Mouse (Mus musculus): ENCODE data around the gene Slc35a3. TPM values are rescaled to one million over a fixed set of nuclear protein-coding genes. Genes with fewer than 3 reads are reported as not detected.
A peak's percentile ranks its signal among the peaks of the same experiment; 100 is the strongest.
"Not testable (repeated sequence)": the region's sequence is repeated elsewhere in the genome, so short reads cannot be mapped to it uniquely, and the experiment has no call there.

Gene Slc35a3
- 10.5 and 11.5 TPM in 2 replicates for polyA plus RNA-seq (2012; rRNA removed)

DNA sequence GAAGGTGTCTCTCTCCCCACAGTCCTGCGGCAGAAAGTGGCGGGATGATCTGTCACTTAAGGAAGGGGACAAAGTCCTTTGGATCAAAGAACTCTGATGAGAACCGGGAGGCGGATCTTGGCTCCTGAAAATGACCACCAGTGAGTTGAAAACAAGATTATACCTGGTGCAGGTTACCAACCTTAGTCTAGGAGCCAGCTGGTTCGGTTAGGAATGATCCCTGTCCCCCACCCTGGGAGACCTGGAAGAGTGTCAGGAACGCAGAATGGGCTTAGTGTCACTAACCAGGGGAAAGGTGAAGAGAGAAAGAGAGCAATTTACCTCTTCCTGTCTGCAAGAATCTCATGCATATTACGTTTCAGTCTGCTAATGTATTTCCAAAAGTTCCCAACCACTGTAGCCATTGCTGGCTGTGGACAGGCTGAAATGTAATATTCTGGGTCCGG is at the start of gene Slc35a3:
Gene Slc35a3 (minus strand): TSS at position 396 of the 446 bp plus-strand sequence.
- no peak for DNase-seq (ENCODE audit: low read depth)

DNA sequence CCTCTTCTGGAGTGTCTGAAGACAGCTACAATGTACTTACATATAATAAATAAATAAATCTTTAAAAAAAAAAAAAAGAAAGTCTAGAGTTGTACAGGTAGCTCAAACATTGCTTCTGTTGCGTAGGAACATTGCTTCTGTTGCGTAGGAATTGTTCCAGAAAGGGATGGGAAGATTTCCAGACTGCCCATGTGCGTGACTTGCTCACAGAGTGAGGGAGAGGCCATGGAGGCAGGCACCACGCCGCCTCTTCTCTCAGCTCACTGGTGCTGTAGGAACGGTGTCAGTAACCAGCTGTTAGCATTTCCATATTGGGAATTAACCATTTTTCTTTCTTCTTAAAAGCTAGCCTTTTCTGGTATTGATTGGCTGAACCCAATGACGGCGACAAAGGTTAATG is 40.2 kb upstream of the Slc35a3 start:
- no peak for DNase-seq (ENCODE audit: low read depth)

DNA sequence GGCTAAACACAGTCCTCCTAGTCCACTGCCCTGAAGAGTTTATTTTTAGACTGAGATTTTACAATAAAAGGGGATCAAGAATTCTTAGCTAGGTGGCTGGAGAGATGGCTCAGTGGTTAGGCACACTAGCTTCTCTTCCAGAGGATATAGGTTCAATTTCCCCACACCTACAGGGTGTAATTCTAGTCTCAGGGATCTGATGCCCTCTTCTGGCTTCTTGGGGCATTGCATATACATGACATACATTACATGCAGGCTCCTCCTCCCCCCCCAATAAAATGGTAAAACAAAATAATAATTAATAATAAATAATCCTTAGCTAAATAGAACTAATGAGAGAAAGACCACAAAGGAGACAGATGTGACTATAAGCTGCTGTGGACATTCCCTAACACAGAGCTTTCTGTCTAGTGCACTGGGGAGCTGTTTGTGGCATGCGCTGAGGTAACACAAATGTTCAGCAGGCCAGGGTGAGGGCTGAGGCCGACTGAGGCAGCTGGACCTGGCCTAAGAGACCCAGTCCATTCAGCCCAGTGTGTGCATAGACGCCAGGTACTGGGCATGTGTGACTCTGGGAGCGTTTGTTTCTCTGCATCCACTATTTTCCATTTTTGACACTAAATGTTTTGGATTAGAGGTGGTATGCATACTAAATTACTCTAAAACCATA is 38.7 kb upstream of the Slc35a3 start:
- no peak for DNase-seq (ENCODE audit: low read depth)

DNA sequence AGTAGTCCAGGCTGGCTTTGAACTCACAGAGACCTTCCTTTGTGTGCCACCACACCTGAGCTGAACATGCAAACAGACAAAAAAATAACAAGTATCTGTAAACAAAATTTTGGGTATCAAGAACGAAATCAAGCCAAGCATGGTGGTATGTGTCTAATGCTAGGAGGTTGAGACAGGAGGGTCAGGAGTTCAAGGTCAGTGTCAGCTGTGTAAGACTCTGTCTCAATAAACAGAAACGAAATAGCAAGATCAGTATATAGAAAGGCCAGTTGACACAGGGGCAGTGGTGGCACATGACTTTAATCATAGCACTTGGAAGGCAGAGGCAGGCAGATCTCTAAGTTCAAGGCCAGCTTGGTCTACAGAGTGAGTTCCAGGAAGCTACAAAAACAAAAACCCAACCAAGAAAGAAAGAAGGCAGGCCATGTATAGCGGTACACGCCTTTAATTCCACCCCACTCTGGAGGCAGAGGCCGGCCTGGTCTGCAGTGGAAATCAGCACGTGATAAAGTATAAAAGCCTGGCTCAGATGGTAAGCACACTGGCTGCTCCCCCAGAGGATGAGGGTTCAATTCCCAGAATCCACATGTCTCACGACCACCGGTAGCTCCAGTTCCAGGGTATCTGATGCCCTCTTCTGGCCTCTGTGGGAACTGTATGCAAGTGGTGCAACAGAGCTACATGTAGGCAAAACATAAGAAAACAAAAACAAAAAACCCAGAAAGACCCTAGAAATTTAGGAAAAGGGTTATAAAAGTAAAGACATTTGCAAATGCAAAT is 36.0 kb upstream of the Slc35a3 start:
- no peak for DNase-seq (ENCODE audit: low read depth)

DNA sequence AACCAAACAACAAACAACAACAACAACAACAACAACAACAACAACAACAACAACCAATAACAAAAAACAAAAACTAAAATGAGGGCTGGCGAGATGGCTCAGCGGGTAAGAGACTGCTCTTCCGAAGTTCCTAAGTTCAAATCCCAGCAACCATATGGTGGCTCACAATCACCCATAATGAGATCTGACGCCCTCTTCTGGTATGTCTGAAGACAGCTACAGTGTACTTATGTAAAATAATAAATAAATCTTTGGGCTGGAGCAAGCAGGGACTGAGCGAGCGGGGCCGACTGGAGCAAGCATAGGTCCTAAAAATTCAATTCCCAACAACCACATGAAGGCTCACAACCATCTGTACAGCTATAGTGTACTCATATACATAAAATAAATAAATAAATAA is 35.0 kb upstream of the Slc35a3 start:
- not testable (repeated sequence) for DNase-seq (ENCODE audit: low read depth)

DNA sequence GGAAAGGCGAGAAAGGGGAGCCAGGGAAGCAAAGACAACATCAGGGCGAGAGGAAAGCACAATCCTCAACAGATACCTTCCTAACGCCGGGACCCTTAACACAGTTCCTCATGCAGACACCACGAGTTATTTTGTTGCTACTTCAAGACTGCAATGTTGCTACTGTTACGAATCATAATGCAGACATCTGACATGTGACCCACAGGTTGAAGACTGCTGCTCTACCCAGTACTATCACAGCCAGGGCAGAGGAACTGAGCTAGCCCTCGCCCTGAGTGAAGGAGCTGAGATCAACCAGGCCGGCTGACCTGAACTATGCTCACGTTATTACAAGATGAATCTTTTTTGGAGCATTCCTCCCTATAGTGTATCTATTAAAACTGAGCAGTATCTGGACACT is 28.3 kb upstream of the Slc35a3 start:
- no peak for DNase-seq (ENCODE audit: low read depth)

DNA sequence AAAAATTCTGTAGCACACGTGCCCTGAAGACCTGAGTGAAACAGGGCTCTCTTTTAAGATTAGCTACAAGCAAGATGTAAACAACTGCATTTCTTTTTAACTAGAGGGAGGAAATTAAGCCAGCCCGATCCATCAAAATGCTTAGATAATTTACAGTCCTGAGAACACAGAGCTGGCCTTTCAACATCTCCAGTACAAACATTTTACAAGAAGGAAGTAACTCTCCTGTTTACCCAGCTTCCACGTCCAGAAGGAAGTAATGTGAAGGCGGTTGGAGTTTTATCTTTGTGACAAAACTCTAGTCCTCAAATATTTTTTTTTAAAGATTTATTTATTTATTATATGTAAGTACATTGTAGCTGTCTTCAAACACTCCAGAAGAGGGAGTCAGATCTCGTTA is 27.5 kb upstream of the Slc35a3 start:
- DNase-seq (ENCODE audit: low read depth) = no peak

DNA sequence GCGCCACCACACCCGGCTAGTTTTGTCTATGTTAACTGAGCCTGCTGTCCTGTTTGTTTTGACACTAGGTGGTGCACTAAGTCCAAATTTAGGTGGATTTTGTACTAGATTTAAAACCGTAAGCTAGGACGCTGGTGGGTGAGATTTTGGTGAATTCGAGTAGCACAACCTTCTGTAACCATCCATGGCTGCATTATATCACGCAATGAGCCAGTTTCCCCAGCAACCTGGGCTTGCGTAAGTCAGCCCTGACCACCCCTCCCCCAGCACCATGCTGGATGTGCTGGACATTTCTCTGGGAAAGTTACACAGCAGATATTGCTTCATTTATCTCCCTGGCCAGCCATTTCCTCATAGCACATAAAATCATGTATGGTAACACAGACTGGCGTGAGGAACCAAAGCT is 24.7 kb upstream of the Slc35a3 start:
- DNase-seq (ENCODE audit: low read depth) = peak; percentile 66

DNA sequence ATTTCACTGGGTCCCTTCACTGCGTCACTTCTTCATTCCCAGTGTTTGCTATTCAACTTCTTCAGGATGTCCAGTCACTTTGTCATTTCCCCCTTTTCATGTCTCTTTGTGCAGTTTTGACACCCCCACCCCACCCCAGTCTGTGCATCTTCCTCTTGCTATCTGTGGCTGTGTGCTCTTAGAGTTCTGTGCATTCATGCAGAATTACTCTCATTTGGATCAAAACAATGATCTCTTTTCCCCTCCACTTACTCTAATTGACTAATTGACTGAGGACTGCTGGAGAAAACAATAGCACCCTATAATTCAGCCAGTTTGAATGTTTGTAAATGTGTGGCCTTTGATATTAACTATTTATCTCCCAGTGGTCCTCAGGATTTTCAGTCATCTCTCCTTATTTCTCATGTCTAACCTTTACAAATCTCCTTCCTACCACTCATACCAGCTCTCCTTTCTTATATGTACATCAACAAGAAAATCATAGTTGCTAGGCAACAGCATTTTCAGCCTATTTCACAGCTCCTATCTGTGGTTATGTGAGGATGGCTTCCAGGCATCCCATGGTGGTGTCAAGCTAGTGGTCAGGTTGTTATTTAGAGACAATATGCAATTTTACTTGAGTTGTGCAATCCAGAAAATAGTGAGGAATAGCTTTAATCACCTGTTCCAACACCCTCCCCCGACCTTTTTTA is 17.0 kb upstream of the Slc35a3 start:
- DNase-seq (ENCODE audit: low read depth) = no peak

DNA sequence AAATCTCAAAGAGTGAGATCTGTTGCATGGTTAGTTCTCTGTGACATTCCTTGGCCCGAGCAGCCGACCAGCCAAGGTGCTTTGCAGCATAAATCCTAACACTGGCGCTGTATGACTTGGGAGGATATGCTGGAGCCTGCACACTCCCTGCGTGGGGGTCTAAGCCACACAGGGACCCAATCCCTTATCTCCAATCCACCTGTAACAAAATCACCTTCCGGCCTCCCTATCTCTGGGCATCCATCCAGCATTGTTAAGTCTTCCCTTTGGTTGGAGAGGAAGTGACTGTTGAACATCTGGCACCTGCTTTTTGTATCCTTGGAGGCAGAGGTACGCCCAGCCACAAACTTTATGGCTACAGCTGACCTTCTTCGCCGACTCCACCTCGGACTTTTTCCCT is 14.2 kb upstream of the Slc35a3 start:
- no peak for DNase-seq (ENCODE audit: low read depth)

DNA sequence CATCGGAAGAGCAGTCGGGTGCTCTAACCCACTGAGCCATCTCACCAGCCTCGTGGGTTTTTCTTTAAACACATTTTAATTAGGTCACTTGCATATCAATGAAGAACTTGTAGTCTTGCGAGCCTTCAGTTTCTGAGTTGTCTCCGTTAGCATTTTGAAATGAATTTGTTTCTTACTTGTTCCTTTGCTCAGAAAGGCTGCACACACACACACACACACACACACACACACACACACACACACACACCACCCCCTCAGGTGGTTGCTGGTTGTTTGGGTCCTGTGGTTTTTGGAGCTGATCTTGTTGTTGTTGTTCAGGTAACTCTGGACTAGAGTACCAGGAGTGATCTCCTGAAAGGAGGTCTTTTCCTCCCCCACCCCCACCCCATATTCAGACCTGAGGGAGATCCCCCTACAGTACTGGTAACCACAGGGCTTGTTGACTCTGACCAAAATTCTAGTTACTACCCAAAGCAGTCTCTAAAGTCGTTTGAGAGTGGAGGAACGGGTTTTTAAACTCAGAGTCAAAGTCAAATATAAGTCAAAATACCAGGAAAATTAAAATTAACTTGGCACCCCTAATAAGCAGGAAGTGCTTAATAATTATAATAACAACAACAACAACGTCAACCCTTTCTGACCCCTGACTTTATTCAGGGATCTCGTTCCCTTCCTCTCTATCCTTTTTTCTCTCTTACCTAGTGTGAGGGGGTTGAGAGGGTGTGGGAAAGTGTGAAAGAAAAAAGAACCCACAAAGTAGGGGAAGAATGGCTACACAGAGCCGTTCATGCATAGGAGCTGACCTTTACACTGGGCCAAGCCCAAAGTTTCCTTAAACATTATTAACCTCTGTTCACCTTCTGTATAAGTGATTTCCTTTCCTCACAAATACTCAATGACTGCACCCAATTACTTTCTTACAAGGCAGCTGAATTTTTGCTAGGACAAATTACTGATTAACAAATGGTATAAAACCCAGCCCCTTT is 11.2 kb upstream of the Slc35a3 start:
- no peak for DNase-seq (ENCODE audit: low read depth)

DNA sequence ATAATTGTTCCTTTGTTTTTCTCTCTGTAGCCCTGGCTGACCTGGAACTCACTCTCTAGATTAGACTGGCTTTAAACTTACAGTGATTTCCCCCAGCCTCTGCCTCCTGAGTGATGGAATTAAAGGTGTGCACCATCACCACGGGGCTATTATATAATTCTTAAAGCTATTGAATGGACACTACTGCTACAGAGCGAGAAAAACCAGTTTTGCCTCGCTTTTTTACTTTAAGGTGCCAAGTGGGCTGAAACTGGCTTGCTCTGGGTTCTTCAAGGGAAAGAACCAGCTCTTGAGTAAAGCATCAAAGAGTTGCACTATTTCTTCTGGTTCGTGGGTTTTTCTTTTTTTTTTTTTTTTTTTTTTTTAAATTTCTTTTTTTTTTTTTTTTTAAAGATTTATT is 10.3 kb upstream of the Slc35a3 start:
- DNase-seq (ENCODE audit: low read depth) = no peak

DNA sequence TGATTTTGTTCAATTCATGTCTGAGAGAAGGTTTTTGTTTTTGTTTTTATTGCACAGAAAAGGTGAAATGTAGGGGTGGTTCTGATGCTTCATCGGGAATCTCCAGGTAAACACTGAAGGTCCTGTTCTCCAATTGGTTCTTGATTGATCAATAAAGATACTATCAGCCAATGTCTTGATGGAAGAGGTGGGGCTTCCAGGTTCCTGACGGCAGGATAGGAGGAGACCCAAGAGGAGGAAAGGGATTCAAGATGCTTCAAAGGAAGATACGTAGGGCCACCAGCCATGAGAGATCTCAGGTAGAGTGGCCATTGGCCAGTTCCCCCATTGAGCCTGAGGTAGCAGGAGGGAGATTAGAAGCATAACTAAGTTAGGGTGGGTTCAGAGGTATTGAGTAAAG is 6.3 kb upstream of the Slc35a3 start:
- no peak for DNase-seq (ENCODE audit: low read depth)

DNA sequence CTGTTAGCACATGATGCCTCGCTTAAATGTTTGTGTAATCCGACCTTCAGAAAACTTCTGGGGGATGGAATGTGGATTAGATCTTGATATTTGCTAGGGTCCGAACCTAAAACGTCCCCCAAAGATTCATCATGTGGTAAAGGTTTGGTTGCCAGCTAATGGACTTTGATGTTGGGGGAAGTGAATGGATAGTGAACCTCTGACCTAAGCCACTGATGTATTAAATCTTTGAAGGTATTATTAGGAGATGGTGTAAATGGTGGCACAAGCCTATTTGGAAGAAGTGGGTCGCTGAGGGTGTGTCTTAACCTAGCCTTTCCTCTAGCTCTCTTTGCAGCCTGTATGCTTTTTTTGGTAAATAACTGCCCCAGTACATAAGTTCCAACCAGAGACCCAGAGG is 400 bp upstream of the Slc35a3 start:
- DNase-seq (ENCODE audit: low read depth) = no peak

DNA sequence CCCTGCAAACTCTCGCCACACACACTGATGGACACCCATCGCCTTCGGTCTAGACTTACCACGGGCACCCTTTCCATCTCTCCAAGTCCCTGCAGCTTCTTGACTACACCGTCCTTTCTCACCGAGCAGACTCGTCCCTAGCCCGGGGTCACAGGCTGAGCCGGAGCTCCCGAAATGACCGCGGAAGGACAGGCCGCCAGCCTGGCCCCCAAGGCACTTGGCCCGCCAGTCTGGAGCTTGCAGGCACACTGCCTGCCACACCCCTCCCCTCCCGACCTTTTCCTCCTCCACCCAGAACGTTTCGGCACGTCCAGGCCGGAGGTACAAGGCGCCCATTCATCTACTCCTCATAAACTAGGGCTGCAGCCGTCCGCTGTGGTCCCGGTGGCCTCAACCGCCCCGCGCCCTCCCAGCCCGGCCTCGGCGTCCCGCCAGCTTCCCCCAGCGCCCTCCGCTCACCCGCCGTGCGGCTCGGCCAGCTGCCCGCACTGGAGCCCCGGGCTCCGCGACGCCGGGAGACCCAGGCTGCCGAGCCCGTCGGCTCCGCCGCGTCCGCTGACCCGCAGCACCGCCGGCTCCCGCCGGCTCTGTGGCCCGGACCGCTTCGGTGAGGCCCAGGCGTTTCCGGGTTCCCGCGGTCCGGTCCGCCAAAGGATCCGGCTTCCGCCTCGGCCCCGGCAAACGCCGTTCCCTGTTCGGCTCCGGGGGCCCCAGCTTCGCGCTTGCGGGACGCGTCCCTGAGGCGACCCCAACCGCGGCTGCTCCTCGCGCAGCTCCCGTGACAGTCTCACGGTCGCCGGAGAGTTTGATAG is 801 bp downstream of the Slc35a3 start:
- no peak for DNase-seq (ENCODE audit: low read depth)

DNA sequence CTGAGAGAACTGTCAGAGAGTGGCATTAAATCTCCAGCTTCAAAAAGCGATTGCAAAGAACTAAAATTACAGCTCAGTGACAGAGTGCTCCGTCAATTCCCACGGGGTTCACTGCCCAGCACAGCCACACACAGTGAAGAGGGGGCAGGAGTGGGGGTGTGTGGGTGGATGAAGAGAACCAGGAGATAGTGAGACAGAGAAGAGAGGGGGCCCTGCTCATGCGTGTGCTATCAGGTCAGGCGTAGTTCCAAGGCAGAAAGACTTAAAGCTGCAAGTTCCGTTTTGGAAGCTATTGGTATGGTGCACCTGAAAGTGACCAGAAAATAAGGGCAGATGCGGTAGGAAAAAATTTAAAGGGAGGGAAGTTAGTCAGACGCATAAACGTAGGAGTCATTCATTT is 1.7 kb downstream of the Slc35a3 start:
- no peak for DNase-seq (ENCODE audit: low read depth)

DNA sequence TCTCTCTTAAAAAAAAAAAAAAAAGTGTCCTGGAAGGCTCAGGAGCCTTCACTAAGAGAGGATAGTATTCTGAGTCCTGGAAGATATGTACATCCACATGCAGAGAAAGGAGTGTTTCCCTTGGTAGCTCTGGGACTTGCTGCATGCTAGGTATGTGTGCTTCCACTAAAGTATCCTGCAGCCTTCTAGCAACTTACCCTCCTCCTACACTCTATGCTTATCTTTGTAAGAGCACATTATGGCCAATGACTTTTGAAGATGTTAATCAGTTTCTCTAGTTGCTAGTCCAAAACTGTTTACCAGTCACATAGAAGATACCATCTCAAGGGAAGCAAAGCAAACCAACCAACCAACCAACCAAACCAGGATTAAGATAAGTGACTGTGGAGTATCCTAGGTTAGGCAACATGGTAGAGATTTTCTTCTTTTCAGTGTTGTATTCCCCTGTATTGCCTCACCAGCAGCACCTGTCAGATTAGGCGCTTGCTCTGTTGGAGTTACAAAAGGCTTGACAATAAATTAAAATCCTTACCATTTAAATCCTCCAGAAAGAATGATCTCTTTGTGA is 6.9 kb downstream of the Slc35a3 start:
- DNase-seq (ENCODE audit: low read depth) = no peak

DNA sequence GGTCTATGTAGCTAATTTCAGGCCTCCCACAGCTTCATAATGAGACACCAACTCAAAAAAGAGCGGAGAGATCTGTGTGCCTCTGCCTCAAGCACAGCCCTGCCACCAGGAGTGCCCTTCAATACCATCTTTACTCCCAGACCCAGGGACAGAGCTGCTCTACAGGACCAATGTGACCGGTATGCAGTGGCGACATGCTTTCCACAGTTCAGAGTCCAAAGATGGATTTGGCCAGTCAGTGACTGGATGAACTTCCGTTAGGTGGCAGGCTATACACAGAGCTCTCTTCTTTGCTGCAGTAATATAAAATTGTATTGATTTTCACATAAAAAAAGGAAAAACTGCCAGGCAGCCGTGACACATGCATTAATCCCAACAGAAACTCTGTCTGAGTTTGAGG is 8.8 kb downstream of the Slc35a3 start:
- no peak for DNase-seq (ENCODE audit: low read depth)

DNA sequence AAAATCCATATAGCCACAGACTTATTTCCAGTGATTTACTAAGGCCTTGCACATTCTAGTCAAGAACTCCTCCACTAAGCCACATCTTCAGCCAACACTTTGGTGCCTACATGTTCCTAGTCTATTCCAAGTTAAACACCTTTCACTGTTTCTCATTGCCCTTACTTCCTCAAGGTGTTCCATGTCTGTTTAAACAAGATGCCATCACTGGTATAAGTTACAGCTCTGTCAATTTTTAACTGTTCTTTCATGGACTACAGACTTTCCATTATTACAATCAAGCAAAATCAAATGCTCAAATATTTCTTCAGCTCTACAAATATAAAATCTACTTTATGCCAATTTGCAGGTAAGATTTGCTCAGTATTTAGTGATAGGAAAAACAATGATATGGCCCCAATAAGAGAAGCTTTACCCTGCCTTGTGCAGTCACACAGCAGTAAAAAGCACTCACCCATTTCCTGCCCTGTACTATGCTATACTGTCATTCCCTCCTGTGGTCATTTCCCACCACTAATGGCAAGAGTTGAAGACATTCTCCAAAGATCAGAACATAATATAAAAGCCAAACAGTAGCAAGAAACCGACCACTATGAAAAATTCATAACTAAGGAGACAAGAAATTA is 9.9 kb downstream of the Slc35a3 start:
- DNase-seq (ENCODE audit: low read depth) = no peak

DNA sequence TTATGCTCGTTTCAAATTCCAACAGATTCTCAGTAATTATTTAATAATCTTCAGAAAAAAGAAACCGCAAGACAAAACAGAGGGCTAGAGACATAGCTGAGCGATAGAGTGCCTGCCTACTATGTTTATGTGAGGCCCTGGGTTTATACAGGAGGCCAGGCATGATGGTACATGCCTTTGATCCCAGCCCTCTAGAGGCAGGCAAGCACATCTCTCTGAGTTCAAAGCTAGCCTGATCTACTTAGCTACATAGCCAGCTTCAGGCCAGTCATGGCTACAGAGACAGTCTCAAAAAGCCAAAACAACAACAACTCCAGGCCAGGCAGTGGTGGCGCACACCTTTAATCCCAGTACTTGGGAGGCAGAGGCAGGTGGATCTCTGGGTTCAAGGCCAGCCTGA is 11.0 kb downstream of the Slc35a3 start:
- DNase-seq (ENCODE audit: low read depth) = no peak

Measured in gonadal fat pad, adult 2 months (tissue).